Mouse (Mus musculus): Measurements from ENCODE around the gene Tpst2. TPM values are rescaled to one million over a fixed set of nuclear protein-coding genes. Genes with fewer than 3 reads are reported as not detected.

Gene Tpst2
- polyA plus RNA-seq, 1 experiment, result 39.6 TPM

DNA sequence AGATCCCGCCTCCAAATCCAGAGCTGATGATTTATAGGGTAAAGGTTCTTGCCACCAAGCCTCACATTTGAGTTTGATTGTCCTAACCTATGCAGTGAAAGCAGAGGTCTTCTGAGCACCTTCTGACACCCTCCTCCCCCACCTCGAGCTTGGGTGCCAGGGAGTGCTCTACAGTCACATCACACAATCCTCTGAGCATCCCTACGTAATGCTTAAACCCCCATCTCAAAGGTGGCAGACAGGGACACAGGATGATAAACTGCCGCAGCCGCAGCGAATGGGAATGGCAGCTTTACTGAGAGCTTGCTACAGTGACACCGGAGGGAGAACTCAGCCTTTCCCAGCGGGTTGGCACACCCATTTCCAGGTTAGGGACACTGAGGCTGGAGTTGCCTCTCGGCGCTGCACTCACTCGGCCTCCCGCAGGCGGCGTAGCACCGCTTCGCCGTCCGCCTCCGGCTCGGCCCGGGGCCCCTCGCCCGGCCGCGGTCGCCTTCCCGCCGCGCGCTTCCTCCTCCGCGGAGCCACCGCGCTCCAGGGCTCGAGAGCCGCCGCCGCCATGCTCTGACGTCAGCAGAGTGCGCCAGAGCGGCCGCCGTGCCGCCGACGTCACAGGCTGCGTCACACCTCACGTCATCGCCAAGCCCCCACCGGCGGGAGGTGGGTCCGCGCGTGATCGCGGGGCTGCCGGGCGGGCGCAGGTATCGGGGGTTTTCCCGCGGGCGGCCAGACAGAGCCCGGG lies 66.1 kb downstream of the Tpst2 start, which contains the start of the genes Srrd and Hps4:
TSS of gene Srrd (minus strand) at position 578 of the 742 bp plus-strand sequence.
TSS of gene Hps4 (plus strand) at position 621 of the 742 bp plus-strand sequence.
- Histone ChIP-seq H3K4me3 (ENCODE audit: insufficient read depth, low read length) (peak within 1 kb of the TSS; percentile 98), H3K27ac (ENCODE audit: insufficient read depth, low read length) (no peak within 1 kb of the TSS), H3K4me1 (ENCODE audit: control insufficient read depth, insufficient read depth, low read length) (no peaks in the 10 kb centered on the region)
- TF ChIP-seq CTCF (IDR thresholded peaks at IDR 0.05; ENCODE audit: borderline replicate concordance, insufficient read depth, low read length), result no peak
- peak; percentile 59 for TF ChIP-seq POLR2A (IDR thresholded peaks at IDR 0.05; ENCODE audit: low read depth, low read length)

DNA sequence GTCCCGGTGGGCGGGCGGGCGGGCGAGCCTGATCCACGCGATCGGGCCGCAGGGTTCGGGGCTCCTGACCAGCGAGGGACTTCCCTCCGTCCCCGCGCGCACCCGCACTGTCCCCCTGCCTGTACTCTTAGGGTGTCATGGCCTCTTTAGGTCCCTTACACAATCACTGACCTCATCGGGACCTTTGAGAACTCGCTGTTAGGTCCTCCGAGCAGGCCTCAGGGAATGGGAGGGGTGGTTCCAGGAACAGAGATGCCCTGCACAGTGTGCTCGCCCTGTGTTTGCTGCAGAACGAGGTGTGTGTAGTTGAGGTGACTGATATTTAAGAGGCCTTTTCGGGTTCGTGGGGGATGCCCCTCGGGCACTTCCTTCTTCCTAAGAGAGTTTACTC lies 66.7 kb downstream of the Tpst2 start:
- Histone ChIP-seq H3K27ac (ENCODE audit: insufficient read depth, low read length) (no peak overlapping the region), H3K4me3 (ENCODE audit: insufficient read depth, low read length) (peak overlapping the region; percentile 98), H3K4me1 (ENCODE audit: control insufficient read depth, insufficient read depth, low read length) (no peaks in the 10 kb centered on the region)
- TF ChIP-seq CTCF (IDR thresholded peaks at IDR 0.05; ENCODE audit: borderline replicate concordance, insufficient read depth, low read length), result no peak
- no peak; the same call in 1 of the 2 replicates for TF ChIP-seq POLR2A (IDR thresholded peaks at IDR 0.05; ENCODE audit: low read depth, low read length)

DNA sequence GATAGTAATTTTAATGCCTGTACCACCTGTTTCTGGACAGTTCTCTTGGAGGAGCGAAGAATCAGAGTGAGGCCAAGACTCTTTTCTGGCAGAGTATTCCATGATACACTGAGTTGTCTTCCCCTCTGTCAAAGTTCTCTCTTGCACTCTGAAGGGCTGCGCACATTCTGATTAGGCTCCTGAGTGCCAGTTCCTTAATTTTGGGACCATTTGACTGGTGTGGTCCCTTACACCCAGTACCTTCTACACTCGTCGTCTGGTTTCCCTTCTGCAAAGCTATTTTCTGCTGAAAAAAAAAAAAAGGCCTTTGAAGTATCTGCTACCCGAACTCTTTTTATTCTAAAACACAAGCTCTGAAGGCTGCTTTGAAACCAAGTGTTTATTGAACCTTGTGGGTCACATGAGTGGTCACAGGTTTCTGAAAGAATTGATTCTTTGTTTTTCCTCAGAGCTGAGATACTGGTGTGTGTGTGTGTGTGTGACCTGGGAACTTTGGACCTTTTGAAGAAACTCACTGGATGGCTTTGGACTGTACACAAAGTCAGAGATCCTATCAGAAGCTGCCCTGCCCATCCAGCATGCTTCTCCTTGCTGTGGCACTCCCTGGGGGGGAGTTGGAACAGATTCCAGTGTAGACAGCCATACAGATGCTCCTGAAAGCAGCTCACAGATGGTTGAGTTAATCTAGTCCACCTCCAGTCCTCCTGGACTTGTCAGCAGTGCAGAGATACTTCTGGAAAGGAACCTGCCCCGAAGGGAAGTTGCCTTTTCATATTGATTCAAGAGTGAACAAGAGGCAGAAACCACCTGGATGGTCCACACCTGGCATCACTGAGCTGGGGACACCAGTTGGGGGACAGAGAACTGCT lies 67.8 kb downstream of the Tpst2 start:
- Histone ChIP-seq H3K4me1 (ENCODE audit: control insufficient read depth, insufficient read depth, low read length) (no peaks in the 10 kb centered on the region), H3K4me3 (ENCODE audit: insufficient read depth, low read length) (no peak overlapping the region), H3K27ac (ENCODE audit: insufficient read depth, low read length) (no peak overlapping the region)
- TF ChIP-seq CTCF (IDR thresholded peaks at IDR 0.05; ENCODE audit: borderline replicate concordance, insufficient read depth, low read length), result no peak
- TF ChIP-seq POLR2A (IDR thresholded peaks at IDR 0.05; ENCODE audit: low read depth, low read length), result no peak

DNA sequence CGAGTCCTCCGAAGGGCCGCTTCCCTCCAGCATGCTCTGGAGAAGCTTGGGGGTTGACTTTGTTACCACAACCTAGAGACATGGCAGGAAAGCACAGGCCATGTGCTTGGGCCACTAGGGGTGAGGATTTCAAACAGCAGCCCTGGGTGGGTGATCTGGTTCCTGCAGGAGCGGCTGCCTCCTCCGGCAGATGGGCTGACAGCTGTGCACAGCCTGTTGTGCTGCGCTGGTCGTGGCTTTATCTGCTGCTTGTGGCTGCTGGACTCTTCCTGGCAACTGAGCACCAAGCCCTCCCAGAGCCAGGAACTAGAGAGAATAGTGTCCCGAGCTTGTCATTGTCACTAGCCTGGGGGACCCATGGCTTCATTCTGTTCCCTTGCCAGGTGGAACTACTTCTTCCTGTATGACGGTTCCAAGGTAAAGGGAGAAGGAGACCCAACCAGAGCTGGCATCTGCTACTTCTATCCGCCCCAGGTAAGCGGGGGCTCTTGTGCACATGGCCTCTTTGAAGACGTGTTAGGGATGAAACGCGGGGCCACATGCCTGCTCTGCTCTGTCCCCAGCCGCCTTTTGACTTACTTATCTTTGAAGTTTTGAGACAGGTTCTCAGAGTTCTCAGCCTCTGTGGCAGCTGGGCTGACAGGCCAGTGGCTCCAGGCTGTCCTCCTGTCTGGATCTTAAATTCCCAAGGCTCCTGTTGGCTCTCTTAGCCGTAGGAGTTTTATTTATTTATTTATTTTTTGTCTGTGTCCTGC lies 69.9 kb downstream of the Tpst2 start:
- Histone ChIP-seq H3K4me1 (ENCODE audit: control insufficient read depth, insufficient read depth, low read length) (no peaks in the 10 kb centered on the region), H3K4me3 (ENCODE audit: insufficient read depth, low read length) (no peak overlapping the region), H3K27ac (ENCODE audit: insufficient read depth, low read length) (no peak overlapping the region)
- TF ChIP-seq POLR2A (IDR thresholded peaks at IDR 0.05; ENCODE audit: low read depth, low read length) (no peak), CTCF (IDR thresholded peaks at IDR 0.05; ENCODE audit: borderline replicate concordance, insufficient read depth, low read length) (no peak)

- Histone ChIP-seq H3K4me3 (ENCODE audit: insufficient read depth, low read length) (no peak overlapping the region), H3K27ac (ENCODE audit: insufficient read depth, low read length) (no peak overlapping the region), H3K4me1 (ENCODE audit: control insufficient read depth, insufficient read depth, low read length) (no peaks in the 10 kb centered on the region)
- TF ChIP-seq CTCF (IDR thresholded peaks at IDR 0.05; ENCODE audit: borderline replicate concordance, insufficient read depth, low read length), result no peak
Observed at GRCm38 (mm10) chr5:112349169-112349568, 72.7 kb downstream of the Tpst2 start.

GRCm38 (mm10) chr5:112355493-112355892 lies 79.0 kb downstream of the Tpst2 start:
- H3K27ac ChIP-seq (ENCODE audit: insufficient read depth, low read length), result no peak overlapping the region
- TF ChIP-seq CTCF (IDR thresholded peaks at IDR 0.05; ENCODE audit: borderline replicate concordance, insufficient read depth, low read length) (no peak), POLR2A (IDR thresholded peaks at IDR 0.05; ENCODE audit: low read depth, low read length) (no peak)
- H3K4me3 ChIP-seq (ENCODE audit: insufficient read depth, low read length), result no peak overlapping the region
- no peaks in the 10 kb centered on the region for H3K4me1 ChIP-seq (ENCODE audit: control insufficient read depth, insufficient read depth, low read length)

- no peaks in the 10 kb centered on the region for H3K4me1 ChIP-seq (ENCODE audit: control insufficient read depth, insufficient read depth, low read length)
Observed at GRCm38 (mm10) chr5:112355910-112356309, 79.4 kb downstream of the Tpst2 start, which contains the start of gene Gm6583. Gm6583 (minus strand) TSS chr5:112356033.

GRCm38 (mm10) chr5:112356322-112356721 lies 79.8 kb downstream of the Tpst2 start:
- Histone ChIP-seq H3K4me1 (ENCODE audit: control insufficient read depth, insufficient read depth, low read length) (no peaks in the 10 kb centered on the region), H3K4me3 (ENCODE audit: insufficient read depth, low read length) (no peak overlapping the region), H3K27ac (ENCODE audit: insufficient read depth, low read length) (no peak overlapping the region)
- TF ChIP-seq POLR2A (IDR thresholded peaks at IDR 0.05; ENCODE audit: low read depth, low read length) (no peak), CTCF (IDR thresholded peaks at IDR 0.05; ENCODE audit: borderline replicate concordance, insufficient read depth, low read length) (no peak)

More at GRCm38 (mm10) chr5:112355910-112356309, 79.4 kb downstream of the Tpst2 start, which contains the start of gene Gm6583:
- Histone ChIP-seq H3K4me3 (ENCODE audit: insufficient read depth, low read length) (no peak within 1 kb of the TSS), H3K27ac (ENCODE audit: insufficient read depth, low read length) (no peak within 1 kb of the TSS)
- TF ChIP-seq CTCF (IDR thresholded peaks at IDR 0.05; ENCODE audit: borderline replicate concordance, insufficient read depth, low read length) (no peak), POLR2A (IDR thresholded peaks at IDR 0.05; ENCODE audit: low read depth, low read length) (no peak)

DNA sequence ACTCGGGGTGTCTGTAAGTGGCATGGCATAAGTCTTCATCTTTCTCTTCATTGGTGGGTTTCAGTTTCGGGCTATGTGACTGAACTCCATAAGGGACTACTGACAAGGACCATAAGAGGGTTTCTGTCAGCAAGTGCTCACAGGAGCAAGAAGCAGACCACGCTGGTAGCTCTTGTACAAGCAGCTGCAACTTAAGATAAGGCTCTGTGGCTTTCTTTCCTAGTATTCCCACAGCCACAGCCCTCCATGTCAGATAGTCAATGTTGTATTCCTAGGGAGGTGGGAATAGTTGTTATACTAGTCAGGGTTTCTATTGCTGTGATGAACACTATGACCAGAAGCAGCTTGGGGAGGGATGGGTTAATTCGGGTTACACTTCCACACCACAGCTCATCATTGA lies 83.0 kb downstream of the Tpst2 start:
- Histone ChIP-seq H3K27ac (ENCODE audit: insufficient read depth, low read length) (no peak overlapping the region), H3K4me1 (ENCODE audit: control insufficient read depth, insufficient read depth, low read length) (no peaks in the 10 kb centered on the region), H3K4me3 (ENCODE audit: insufficient read depth, low read length) (no peak overlapping the region)
- TF ChIP-seq CTCF (IDR thresholded peaks at IDR 0.05; ENCODE audit: borderline replicate concordance, insufficient read depth, low read length), result no peak
- TF ChIP-seq POLR2A (IDR thresholded peaks at IDR 0.05; ENCODE audit: low read depth, low read length), result no peak

Measured in embryonic fibroblast, embryonic 13.5 days (primary cell).